Mouse (Mus musculus) heart, postnatal 0 days (tissue): ENCODE measurements at regions not wholly inside any gene's neighbourhood (a gene's known extent, or its start where the extent isn't known, plus 50 kb on each side); places are given as distances from the start of the nearest gene placed in this dataset.

Experiments used
- CTCF ChIP-seq: IDR thresholded peaks from 2 replicates; pipeline ENCODE4 v1.5.1; 2016; ENCODE audit warnings: antibody characterized with exemption, control low read depth, low read depth
- EP300 ChIP-seq: IDR thresholded peaks from 2 replicates; pipeline ENCODE4 v1.6.1; 2016; ENCODE audit warnings: antibody characterized with exemption, low read depth

DNA sequence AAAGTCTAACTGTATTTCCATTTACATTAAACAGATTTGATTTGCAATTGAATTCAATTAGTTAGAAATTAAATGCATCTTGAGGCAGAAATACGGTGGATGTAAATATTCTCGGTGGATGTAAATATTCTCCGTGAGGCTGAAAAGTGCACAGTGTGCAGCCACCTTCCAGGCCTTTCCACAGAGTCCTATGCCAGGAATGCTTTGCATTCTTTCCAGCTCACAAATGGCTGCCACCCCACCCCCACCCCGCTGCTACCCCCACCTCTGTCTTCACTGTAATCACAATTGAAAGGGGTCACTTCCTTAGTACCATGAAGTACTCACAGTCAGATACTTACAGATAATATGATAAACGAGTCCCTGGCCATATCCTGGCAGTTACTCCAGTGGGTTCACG lies 101.0 kb downstream of the Tmem200c start:
- TF ChIP-seq CTCF (no peak), EP300 (no peak)
